Mouse (Mus musculus) heart, embryonic 14.5 days (tissue): Measurements from ENCODE around the gene Gabpa. TPM values are rescaled to one million over a fixed set of nuclear protein-coding genes. Genes with fewer than 3 reads are reported as not detected.

ENCODE experiments used
- ATAC-seq: fragments of 200-750 bp; cut with Nextera tagmentation; 2 replicates; pipeline ENCODE4 v1.8.0; 2017; ENCODE audit warnings: low read depth, moderate TSS enrichment; ENCODE audit not compliant: insufficient number of reproducible peaks, insufficient read depth, low FRiP score
- H3K27ac ChIP-seq, 2 experiments: fragments of 200-500 bp in 1 of 2; fragments of 300-500 bp in 1 of 2; sonication (generic) in 1 of 2; replicated peaks in 1 of 2; 2 replicates each; pipeline ENCODE4 v1.5.1; 2012 to 2014; ENCODE audit warnings: low read depth in 2 of 2, low read length in 2 of 2, control low read depth in 1 of 2, mild to moderate bottlenecking in 1 of 2, mixed read lengths in 1 of 2; ENCODE audit not compliant: control insufficient read depth in 1 of 2, insufficient read depth in 1 of 2
- H3K27me3 ChIP-seq: fragments of 300-500 bp; sonication (generic); 2 replicates; pipeline ENCODE4 v1.6.1; 2014; ENCODE audit warnings: mild to moderate bottlenecking, low read length, control low read depth; ENCODE audit not compliant: control insufficient read depth, insufficient read depth
- H3K36me3 ChIP-seq: fragments of 300-500 bp; sonication (generic); 2 replicates; pipeline ENCODE4 v1.6.1; 2014; ENCODE audit warnings: mild to moderate bottlenecking, control low read depth, low read length, mixed read lengths; ENCODE audit not compliant: control insufficient read depth, insufficient read depth
- H3K4me1 ChIP-seq, 2 experiments: fragments of 200-500 bp in 1 of 2; fragments of 300-500 bp in 1 of 2; sonication (generic) in 1 of 2; 2 replicates each; pipeline ENCODE4 v1.6.1; 2012 to 2014; ENCODE audit warnings: low read length in 2 of 2, control low read depth in 1 of 2, mixed read lengths in 1 of 2; ENCODE audit not compliant: control insufficient read depth in 2 of 2, insufficient read depth in 2 of 2
- H3K4me2 ChIP-seq: fragments of 300-500 bp; sonication (generic); 2 replicates; pipeline ENCODE4 v1.6.1; 2014; ENCODE audit warnings: mild to moderate bottlenecking, low read length
- H3K4me3 ChIP-seq, 2 experiments: fragments of 200-500 bp in 1 of 2; fragments of 300-500 bp in 1 of 2; sonication (generic) in 1 of 2; 2 replicates each; pipeline ENCODE4 v1.5.1; 2012 to 2014; ENCODE audit warnings: low read length in 2 of 2, mild to moderate bottlenecking in 2 of 2, control low read depth in 1 of 2, low read depth in 1 of 2, moderate library complexity in 1 of 2; ENCODE audit not compliant: control insufficient read depth in 1 of 2, insufficient read depth in 1 of 2
- H3K9ac ChIP-seq: fragments of 300-500 bp; sonication (generic); 2 replicates; pipeline ENCODE4 v1.6.1; 2014; ENCODE audit warnings: mild to moderate bottlenecking, low read length
- H3K9me3 ChIP-seq: fragments of 300-500 bp; sonication (generic); 2 replicates; pipeline ENCODE4 v1.6.1; 2016; ENCODE audit warnings: low read length, control low read depth; ENCODE audit not compliant: control insufficient read depth
- WGBS: fragments of 180-500 bp; shearing (Covaris S2); extraction: QIAGEN DNeasy Blood & Tissue Kit; methylation state at CpG from one replicate; pipeline ENCODE4 v1.1.7; 2014; 5-methylcytosine and 5-hydroxymethylcytosine counted together
- polyA plus RNA-seq: library from polyadenylated mRNA; unstranded; fragments of >200 nt; fragmentation: Nextera tagmentation; extraction: Ambion mirVana; gene quantifications from 2 replicates; pipeline ENCODE4 v1.2.1, GENCODE M21; 2014

The Gabpa gene
- polyA plus RNA-seq, 1 experiment from 2014 or later = 37.2 TPM

DNA sequence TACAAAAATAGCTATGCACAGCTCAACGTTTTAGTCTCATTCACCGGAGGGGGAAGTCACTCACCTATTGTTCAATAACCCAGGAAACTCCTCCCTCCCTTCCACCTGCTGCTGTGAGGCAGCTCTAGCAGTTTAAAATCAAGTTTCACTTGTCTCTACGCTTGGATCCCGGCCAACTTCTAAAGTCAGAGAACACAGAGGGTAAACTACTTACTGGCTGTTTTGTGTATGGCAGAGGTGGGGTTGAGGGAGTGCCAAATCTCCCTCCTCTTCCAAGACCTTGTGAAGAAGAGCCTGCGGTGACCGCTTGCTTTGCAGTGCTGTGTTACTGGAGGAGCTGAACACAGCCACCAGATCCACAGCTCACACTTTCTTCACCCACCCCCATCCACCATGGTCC lies 9.7 kb upstream of the Gabpa start:
- ATAC-seq = no peak; the same call in 1 of the 2 replicates

GRCm38 (mm10) chr16:84831696-84832095 lies 3.0 kb upstream of the Gabpa start:
- H3K27me3 ChIP-seq = no peaks in the 10 kb centered on the region
- H3K4me1 ChIP-seq = peaks cover 4 to 22% of the 10 kb centered on the region in 2 experiments; a peak in 3 of 4 replicates
- ATAC-seq = no peak
- peaks cover 60% of the 10 kb centered on the region for H3K36me3 ChIP-seq
- WGBS = 68% methylated on average over 5 of the region's 5 CpGs
- H3K4me3 ChIP-seq = no peak overlapping the region
- peak overlapping the region; percentile 33 to 50; a peak in 1 of 4 replicates for H3K27ac ChIP-seq
- no peaks in the 10 kb centered on the region for H3K9me3 ChIP-seq
- H3K4me2 ChIP-seq = no peak overlapping the region
- H3K9ac ChIP-seq = no peak overlapping the region; the same call in 1 of the 2 replicates

More for the DNA sequence above, 9.7 kb upstream of the Gabpa start:
- Histone ChIP-seq H3K27me3 (no peaks in the 10 kb centered on the region), H3K4me3 (no peak overlapping the region), H3K9me3 (no peaks in the 10 kb centered on the region), H3K4me1 (0 out of 4 replicates have a peak, but pooled peaks cover 0 to 3% of the 10 kb centered on the region in 2 experiments), H3K36me3 (peaks cover 85% of the 10 kb centered on the region), H3K27ac (peak overlapping the region in 1 of 2 experiments; percentile 24; a peak in 1 of 4 replicates), H3K4me2 (no peak overlapping the region), H3K9ac (no peak overlapping the region)
- 70% methylated on average over 6 of the region's 6 CpGs for WGBS

- Histone ChIP-seq H3K27me3 (no peaks in the 10 kb centered on the region), H3K36me3 (peaks cover 50% of the 10 kb centered on the region), H3K4me2 (peak overlapping the region; percentile 75), H3K4me3 (no peak overlapping the region), H3K4me1 (peaks cover 4 to 29% of the 10 kb centered on the region in 2 experiments; a peak in 3 of 4 replicates), H3K9me3 (no peaks in the 10 kb centered on the region), H3K9ac (no peak overlapping the region), H3K27ac (no peak overlapping the region)
- WGBS = 93% methylated on average over 5 of the region's 5 CpGs
- ATAC-seq = no peak
Observed at GRCm38 (mm10) chr16:84832736-84833135, 2.0 kb upstream of the Gabpa start.

GRCm38 (mm10) chr16:84834344-84834743 lies 381 bp upstream of the Gabpa start:
- peak overlapping the region; percentile 75 for H3K4me2 ChIP-seq
- H3K27ac ChIP-seq = peak overlapping the region; percentile 99 to 100
- H3K9ac ChIP-seq = peak overlapping the region; percentile 99
- ATAC-seq = no peak; the same call in 1 of the 2 replicates
- H3K4me1 ChIP-seq = peaks cover 4 to 29% of the 10 kb centered on the region in 2 experiments; a peak in 3 of 4 replicates
- no peaks in the 10 kb centered on the region for H3K27me3 ChIP-seq
- under 1% methylated on average over 22 of the region's 22 CpGs for WGBS
- peak overlapping the region; percentile 98 to 99 for H3K4me3 ChIP-seq
- H3K36me3 ChIP-seq = peaks cover 38% of the 10 kb centered on the region
- H3K9me3 ChIP-seq = no peaks in the 10 kb centered on the region

- peak within 1 kb of the TSS; percentile 85 for H3K4me2 ChIP-seq
- peak within 1 kb of the TSS; percentile 98 to 99 for H3K4me3 ChIP-seq
- WGBS = under 1% methylated on average over 44 of the region's 57 CpGs
- H3K36me3 ChIP-seq = peaks cover 35% of the 10 kb centered on the region
- peak within 1 kb of the TSS; percentile 99 for H3K9ac ChIP-seq
- peak within 1 kb of the TSS; percentile 99 to 100 for H3K27ac ChIP-seq
- no peaks in the 10 kb centered on the region for H3K27me3 ChIP-seq
- H3K9me3 ChIP-seq = no peaks in the 10 kb centered on the region
- ATAC-seq = peak; percentile 64
- H3K4me1 ChIP-seq = peaks cover 4 to 29% of the 10 kb centered on the region in 2 experiments; a peak in 3 of 4 replicates
Observed at GRCm38 (mm10) chr16:84835441-84835822, 707 bp downstream of the Gabpa start, which contains the start of gene Atp5j. TSS of gene Atp5j (minus strand) at chr16:84835625.

- Histone ChIP-seq H3K27ac (peak overlapping the region; percentile 99 to 100), H3K27me3 (no peaks in the 10 kb centered on the region), H3K9ac (peak overlapping the region; percentile 99), H3K4me1 (peaks cover 4 to 29% of the 10 kb centered on the region in 2 experiments; a peak in 3 of 4 replicates), H3K9me3 (no peaks in the 10 kb centered on the region), H3K4me2 (peak overlapping the region; percentile 85), H3K36me3 (peaks cover 35% of the 10 kb centered on the region), H3K4me3 (peak overlapping the region; percentile 98 to 99)
- 0 out of 2 replicates have a peak, but pooled peaks have one; percentile 15 for ATAC-seq
- WGBS = 4% methylated on average over 28 of the region's 29 CpGs
Observed at GRCm38 (mm10) chr16:84835823-84836743, 1.4 kb downstream of the Gabpa start.

DNA sequence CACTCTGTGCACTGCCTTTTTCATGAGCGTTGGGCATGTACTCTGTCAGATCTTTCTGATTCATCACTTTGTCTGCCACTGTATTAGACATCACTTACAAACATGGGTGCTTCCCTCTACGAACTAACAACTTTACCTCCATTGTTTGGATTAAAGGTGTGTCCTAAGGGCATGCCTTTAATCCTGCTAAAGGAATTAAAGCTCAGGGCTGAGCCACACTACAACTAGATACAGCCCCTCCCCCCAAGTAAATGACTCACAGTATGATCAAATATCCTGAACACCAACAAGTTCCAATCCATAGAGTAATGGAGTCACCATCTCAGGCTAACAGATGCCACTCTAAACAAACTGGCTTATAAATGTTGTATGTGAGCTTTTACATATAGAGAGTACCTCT lies 3.9 kb downstream of the Gabpa start:
- Histone ChIP-seq H3K27me3 (no peaks in the 10 kb centered on the region), H3K4me2 (no peak overlapping the region), H3K27ac (no peak overlapping the region), H3K4me3 (no peak overlapping the region), H3K9me3 (no peaks in the 10 kb centered on the region), H3K36me3 (peaks cover 33% of the 10 kb centered on the region), H3K4me1 (peaks cover 0 to 13% of the 10 kb centered on the region in 2 experiments; a peak in 3 of 4 replicates), H3K9ac (no peak overlapping the region)
- ATAC-seq = no peak
- 83% methylated on average over 2 of the region's 2 CpGs for WGBS
